Mouse (Mus musculus) ES-E14 (cell line): ENCODE results near the gene Homer3.

Experiments
- CHD2 ChIP-seq: IDR thresholded peaks from 2 replicates; pipeline ENCODE4 v1.6.1; 2014; ENCODE audit warnings: mild to moderate bottlenecking, low read depth, low read length, inconsistent platforms
- HCFC1 ChIP-seq: IDR thresholded peaks from 2 replicates; pipeline ENCODE4 v1.6.1; 2012; ENCODE audit warnings: low read length, inconsistent platforms, borderline replicate concordance; ENCODE audit not compliant: insufficient read depth
- MAFK ChIP-seq: IDR thresholded peaks from 2 replicates; pipeline ENCODE4 v1.6.1; 2014; ENCODE audit warnings: mild to moderate bottlenecking, low read depth, low read length, inconsistent platforms; ENCODE audit not compliant: insufficient read depth
- ZC3H11A ChIP-seq: IDR thresholded peaks from 2 replicates; pipeline ENCODE4 v1.6.1; 2012; ENCODE audit warnings: low read depth, mild to moderate bottlenecking, inconsistent platforms, low read length, borderline replicate concordance
- ZNF384 ChIP-seq: IDR thresholded peaks from 2 replicates; pipeline ENCODE4 v1.6.1; 2012; ENCODE audit warnings: low read depth, low read length, inconsistent platforms

GRCm38 (mm10) chr8:70329835-70330740 is 47.5 kb downstream of the Homer3 start:
- no peak for TF ChIP-seq CHD2
- TF ChIP-seq MAFK = no peak
- TF ChIP-seq HCFC1 = no peak
- TF ChIP-seq ZC3H11A = no peak
- no peak for TF ChIP-seq ZNF384
